Mouse (Mus musculus): ENCODE measurements around the gene Mettl23. TPM values are rescaled to one million over a fixed set of nuclear protein-coding genes. Genes with fewer than 3 reads are reported as not detected.

Gene Mettl23
- polyA plus RNA-seq (2015; fragmentation: Nextera tagmentation; extraction: Ambion mirVana), result 53.3 and 56.9 TPM in 2 replicates

GRCm38 (mm10) chr11:116843261-116844233 lies at the start of gene Mettl23, which contains the start of gene Jmjd6:
Gene Mettl23 (plus strand): TSS chr11:116843278.
Gene Jmjd6 (minus strand): TSS chr11:116843449.

GRCm38 (mm10) chr11:116827534-116828165 lies 15.4 kb upstream of the Mettl23 start, which contains the start of gene Mxra7:
Gene Mxra7 (minus strand): TSS chr11:116828046.

GRCm38 (mm10) chr11:116852291-116852890 lies 9.3 kb downstream of the Mettl23 start, which contains the start of gene Mfsd11:
Gene Mfsd11 (plus strand): TSS chr11:116852440.

GRCm38 (mm10) chr11:116852891-116853511 lies 9.9 kb downstream of the Mettl23 start, which contains the start of gene Srsf2:
Gene Srsf2 (minus strand): TSS chr11:116853094.

Other genes starting within 250 kb of the Mettl23 start
- gene Rhbdf2, start 216.3 kb upstream of the Mettl23 start, polyA plus RNA-seq (2015; fragmentation: Nextera tagmentation; extraction: Ambion mirVana), result 2.0 TPM in 2 replicates
- 4.2 and 6.7 TPM in 2 replicates for gene Prcd, start 189.7 kb upstream of the Mettl23 start, polyA plus RNA-seq (2015; fragmentation: Nextera tagmentation; extraction: Ambion mirVana)
- 45.2 and 50.1 TPM in 2 replicates for gene Cygb, start 189.0 kb upstream of the Mettl23 start, polyA plus RNA-seq (2015; fragmentation: Nextera tagmentation; extraction: Ambion mirVana)
- not detected in 2 replicates for gene St6galnac1, start 67.8 kb upstream of the Mettl23 start, polyA plus RNA-seq (2015; fragmentation: Nextera tagmentation; extraction: Ambion mirVana)
- 60.6 and 67.3 TPM in 2 replicates for gene Mxra7, start 15.2 kb upstream of the Mettl23 start, polyA plus RNA-seq (2015; fragmentation: Nextera tagmentation; extraction: Ambion mirVana)
- gene Jmjd6, start 171 bp downstream of the Mettl23 start, polyA plus RNA-seq (2015; fragmentation: Nextera tagmentation; extraction: Ambion mirVana), result 43.5 and 48.7 TPM in 2 replicates
- 48.3 and 53.5 TPM in 2 replicates for gene Mfsd11, start 9.2 kb downstream of the Mettl23 start, polyA plus RNA-seq (2015; fragmentation: Nextera tagmentation; extraction: Ambion mirVana)
- 493 and 516 TPM in 2 replicates for gene Srsf2, start 9.8 kb downstream of the Mettl23 start, polyA plus RNA-seq (2015; fragmentation: Nextera tagmentation; extraction: Ambion mirVana)
- 24.9 and 29.9 TPM in 2 replicates for gene Mgat5b, start 75.6 kb downstream of the Mettl23 start, polyA plus RNA-seq (2015; fragmentation: Nextera tagmentation; extraction: Ambion mirVana)

Data from neural tube, postnatal 0 days (tissue).